Mouse (Mus musculus) MN1 (cell line): ENCODE data around the gene Coa4.

Experiments used
- DNase-seq: peaks from one replicate; pipeline ENCODE4 v3.0.0-alpha.2; 2016; ENCODE audit warnings: low spot score

Gene Coa4

DNA sequence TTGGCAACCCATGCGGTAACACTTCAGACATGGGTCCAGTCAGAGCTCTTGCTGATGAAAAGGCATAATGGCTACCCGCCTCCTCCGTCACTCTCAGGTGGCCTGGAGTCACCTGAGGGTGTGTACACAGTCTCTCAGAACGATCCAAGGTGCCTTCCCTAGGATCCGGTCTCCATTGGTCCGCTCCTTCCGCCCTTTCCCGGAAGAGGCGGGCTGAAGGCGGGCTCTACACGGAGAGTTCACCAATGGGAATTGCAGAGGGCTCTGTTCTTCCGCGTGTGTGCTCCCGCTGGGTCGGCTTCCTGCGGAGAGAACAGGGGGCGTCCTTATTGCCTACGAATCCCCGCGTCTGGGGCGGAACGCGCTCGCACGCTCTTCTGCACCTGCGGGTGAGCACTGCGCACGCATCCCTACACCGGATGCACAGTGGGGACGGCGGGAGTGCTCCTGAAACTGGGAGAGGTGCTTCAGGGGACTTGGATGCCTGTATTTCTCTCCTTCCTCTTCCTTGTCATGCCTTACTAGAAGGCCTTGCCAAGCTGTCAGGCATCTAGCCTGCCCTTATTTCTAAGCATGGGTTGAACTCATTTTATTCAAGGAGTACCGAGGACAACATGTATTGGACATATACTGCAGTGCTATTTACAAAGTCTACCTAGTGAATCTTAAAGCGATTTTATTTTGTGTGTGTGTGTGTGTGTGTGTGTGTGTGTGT, at the start of gene Coa4:
Gene Coa4 (plus strand): TSS at position 268 of the 715 bp plus-strand sequence.
- peak; percentile 94 for DNase-seq

DNA sequence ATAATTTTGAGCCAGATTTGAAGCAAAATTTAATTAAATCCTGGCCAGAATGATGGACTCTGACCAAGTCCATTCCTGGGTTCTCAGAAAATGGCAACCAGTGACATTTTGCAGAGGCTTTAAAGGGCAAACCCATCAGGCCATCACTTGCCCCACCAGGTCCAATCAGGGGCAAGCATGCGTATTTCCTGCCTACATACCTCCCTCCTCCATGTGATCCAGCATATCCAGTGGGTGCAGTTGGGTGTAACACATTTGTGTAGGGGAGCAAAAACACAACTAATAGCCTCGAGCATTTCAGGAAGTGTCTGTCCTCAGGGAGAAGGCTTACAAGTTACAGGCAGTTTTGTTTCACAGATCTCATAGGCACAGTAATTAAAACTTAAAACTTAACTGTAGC, 49.6 kb upstream of the Coa4 start:
- peak; percentile 33 for DNase-seq

DNA sequence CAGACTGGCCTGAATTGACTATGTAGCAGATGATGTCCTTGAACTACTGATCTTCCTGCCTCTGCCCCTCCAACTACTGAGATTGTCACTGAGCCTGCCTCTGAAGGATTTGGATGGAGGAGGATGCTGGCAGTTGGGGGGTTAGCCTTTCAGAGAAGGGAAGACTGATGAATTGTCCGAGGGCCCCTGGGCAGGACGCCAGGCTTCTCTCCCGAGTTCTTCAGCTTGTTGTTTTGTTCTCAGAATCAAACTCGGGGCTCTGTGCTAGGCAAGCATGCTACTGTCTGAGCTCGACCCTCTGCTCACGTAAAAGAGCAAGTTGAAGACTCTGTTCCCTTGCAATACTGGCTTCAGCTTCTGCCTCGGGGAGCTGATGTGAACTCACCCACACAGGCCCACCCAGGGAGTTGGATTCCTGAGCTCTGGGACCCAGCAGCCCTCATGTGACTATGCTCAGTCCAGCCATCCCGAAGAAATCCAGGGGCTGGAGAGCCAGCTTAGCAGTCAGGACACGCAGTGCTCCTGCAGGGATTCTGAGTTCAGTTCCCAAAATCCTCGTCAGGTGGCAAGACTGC, 48.3 kb upstream of the Coa4 start:
- no peak for DNase-seq

DNA sequence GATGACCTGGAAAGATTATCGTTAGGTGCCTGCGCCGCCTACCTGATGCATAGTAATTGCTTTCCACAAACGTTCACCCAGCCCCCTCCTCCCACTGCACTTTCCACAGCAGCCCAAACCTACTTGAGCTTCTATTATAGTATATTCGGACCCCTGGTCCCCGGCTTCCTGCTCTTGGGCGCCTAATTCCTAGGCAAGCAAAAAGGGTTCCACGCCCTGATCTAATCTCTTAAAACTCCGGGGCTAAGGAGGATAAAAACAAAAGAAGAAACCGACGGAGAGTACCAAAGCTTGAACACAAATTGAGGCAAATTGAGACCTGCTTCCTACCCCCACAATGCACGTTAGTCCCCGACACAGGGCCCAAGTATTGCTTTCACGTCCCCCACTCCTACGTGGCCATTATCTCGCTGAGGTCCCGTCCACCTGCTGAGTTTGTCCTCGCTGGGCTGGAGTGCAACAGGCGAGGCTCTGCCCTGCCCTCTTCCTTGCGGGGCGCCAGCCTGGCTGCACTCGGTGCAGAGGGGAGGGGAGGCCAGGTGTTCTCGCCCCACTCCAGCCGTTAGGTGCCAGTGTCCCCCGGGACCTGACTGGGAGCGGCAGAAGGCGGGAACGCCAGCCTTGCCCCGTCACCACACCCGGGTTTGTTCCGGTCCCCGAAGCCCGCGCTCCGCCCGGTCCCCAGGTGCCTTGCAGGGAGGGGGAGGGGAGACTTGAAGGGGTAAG, 44.3 kb upstream of the Coa4 start:
- no peak for DNase-seq

DNA sequence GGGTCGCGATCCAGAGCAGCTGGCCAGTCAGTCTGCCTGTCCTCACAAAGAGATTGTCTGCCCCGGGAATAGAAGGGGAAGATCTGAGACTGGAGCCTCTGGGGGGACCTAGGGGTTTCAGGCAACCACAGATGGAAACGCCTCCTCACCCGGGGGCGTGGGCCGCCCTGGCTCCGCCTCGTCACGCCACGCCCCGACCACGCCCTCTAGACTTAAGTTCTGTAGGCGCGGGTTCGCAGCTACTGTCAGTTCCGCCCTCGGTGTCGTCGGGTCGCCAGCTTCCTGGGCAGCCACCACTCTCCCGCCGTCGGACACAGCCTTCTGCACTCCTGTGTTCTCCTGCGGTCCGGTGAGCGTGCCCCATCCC, 43.8 kb upstream of the Coa4 start, which contains the start of gene Ucp2:
Gene Ucp2 (plus strand): TSS at position 221 of the 367 bp plus-strand sequence.
- peak; percentile 92 for DNase-seq

DNA sequence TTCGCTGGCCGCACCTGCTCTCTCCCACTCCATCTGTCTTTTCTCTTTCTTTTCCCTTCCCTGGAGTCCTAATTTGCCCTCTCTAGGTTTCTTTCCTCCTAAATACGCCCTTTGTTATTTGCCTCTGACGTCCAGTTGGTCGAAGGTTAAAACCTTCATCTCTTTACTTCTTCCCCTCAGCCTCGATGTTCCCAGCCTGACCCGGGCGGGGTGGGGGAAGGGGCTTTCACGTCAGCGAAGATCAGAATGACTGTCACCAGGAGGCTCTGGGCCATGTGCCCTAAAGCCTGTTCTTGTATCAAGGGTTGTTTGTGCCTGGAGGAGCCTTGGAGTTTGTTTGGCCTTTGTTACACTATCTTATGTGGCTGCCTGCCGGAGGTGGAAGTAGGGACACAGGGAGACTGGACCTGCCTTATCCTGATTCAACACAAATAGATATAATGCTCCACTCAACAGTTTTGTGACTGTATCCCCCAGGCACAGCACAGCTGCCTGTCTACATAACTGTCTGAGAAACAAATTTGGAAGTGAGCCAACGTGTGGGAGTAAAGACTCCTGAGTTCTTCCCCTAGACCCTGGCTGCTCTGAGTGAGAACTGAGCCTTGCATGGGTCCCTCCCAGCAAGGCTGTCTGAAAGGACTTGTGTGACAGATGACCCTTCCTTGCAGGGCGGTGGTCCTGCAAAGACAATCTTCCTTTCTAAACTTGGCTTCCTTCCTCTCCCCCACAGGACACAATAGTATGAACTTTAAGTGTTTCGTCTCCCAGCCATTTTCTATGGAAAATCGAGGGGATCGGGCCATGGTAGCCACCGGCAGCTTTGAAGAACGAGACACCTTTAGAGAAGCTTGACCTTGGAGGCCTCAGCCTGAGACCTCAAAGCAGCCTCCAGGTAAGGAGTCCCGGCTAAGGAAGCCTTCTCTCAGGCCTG, 43.1 kb upstream of the Coa4 start:
- peak; percentile 89 for DNase-seq

DNA sequence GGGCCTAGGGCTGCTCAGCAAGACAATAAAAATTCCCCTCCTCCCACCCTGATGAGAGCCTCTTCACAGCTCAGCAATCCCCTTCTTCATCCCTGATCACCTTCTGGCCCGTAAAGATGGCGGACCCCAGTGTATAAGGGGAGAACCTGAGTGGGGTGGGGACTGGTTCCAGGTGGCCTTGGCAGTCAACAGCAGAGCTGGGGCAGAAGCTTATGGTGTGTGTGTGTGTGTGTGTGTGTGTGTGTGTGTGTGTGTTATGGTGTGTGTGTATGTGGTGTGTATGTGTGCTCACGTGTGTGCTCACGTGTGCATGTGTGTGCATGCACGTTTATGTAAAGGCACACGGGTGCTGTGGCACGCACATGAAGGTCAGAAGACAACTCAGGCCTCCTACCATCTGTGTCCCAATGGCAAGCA, 42.4 kb upstream of the Coa4 start:
- DNase-seq = peak; percentile 50

DNA sequence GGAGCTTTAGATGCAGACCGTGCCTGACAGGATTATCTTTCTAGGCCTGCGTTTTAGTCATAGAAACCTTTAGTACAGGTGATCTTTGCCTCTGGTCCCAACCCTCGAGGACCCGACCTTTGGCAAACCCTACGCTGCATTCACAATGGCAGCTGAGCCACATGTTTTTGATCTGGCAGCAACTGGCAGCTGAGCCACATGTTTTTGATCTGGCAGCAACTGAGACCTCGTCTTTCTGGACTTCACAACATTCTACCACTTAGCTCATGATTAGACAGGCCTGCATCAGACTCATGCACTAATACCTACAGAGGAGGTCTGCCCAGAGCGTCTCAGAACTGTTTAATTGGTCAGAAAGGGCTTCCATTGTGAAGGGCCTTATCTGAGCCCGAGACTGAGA, 41.8 kb upstream of the Coa4 start:
- DNase-seq = no peak

DNA sequence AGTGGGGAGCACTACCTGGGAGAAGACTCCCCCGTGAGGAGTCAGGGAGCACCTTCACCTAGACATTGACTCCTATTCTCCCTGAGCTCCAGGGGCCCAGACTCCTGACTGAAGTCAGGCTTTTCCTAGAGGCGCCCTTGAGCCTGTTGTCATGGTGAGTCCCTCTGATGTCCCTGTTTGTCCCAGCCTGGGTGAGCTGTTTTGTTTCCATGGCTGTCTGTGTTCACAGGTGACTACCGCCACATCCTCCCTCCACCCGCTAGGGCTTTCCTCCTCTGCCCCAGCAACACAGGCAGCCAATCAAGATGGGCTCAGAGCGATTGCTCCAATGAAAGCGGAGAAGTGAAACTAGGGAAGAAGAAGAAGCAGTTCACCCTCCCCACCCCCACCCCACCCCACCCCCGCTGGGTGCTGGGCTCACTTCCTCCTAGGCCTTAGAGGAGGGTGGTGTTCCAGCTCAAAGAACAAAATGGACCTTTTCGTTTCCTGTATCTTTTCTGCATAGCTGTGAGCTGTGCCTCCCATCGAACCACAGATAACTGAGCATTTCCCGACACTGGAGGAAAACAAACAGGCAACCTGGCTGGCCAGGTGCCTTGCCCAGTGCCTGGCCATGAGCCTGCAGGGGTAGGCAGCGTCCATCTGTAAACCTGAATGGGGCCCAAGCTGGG, 41.2 kb upstream of the Coa4 start:
- peak; percentile 92 for DNase-seq

DNA sequence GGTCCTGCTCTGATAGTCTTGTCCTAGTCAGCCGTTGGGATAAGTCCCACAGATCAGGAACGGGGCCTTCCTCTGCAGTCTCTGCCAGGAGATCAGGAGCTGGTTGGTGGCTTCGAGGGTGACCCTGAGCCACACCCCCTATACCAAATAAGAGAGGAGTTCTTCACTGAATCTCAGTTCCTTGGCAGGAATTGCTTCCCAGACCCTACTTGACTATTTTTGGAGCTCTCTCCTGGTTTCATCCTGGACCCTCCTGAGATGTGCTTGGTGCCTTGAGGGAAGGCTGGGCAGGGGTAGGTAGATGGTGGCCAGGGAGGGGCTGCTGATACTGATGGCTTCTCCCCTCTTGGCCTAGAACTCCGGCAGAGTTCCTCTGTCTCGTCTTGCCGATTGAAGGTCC, 40.5 kb upstream of the Coa4 start:
- no peak for DNase-seq

DNA sequence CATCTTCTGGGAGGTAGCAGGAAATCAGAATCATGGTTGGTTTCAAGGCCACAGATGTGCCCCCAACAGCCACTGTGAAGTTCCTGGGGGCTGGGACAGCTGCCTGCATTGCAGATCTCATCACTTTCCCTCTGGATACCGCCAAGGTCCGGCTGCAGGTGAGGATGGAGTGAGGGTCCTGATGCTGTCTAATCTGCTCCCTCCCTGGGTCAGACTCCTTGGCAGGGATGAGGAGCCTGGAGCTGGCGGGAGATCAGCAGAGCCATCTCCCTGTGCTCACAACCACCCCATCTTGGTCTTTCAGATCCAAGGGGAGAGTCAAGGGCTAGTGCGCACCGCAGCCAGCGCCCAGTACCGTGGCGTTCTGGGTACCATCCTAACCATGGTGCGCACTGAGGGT, 40.1 kb upstream of the Coa4 start:
- no peak for DNase-seq

DNA sequence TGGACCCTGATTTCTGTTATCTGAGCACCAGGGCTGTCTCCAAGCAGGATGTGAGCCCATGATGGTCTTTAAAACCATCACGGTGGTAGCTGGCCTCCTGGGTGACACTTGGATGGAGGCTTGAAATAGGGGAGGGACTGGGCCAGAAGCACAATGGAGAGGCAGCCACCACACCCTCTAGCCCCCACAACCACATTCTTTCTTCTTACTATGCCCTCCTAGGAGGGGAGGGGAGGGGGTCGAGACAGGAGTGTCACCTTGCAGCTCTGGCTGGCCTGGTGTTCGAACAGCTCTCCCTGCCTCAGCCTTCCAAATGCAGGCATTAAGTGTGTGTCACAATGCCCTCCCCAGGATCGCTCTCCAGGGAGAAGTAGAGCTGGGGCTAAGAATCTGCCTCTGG, 39.5 kb upstream of the Coa4 start:
- no peak for DNase-seq

DNA sequence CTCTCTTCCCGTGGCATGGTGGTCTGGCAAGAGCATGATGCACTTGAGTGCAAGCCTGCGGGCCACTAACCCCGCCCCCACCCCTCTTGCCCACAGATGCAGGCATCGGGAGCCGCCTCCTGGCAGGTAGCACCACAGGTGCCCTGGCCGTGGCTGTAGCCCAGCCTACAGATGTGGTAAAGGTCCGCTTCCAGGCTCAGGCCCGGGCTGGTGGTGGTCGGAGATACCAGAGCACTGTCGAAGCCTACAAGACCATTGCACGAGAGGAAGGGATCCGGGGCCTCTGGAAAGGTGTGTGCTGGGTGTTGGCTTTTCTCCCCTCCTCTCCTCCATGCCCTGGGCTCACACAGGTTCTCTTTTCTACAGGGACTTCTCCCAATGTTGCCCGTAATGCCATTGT, 38.9 kb upstream of the Coa4 start:
- DNase-seq = no peak

DNA sequence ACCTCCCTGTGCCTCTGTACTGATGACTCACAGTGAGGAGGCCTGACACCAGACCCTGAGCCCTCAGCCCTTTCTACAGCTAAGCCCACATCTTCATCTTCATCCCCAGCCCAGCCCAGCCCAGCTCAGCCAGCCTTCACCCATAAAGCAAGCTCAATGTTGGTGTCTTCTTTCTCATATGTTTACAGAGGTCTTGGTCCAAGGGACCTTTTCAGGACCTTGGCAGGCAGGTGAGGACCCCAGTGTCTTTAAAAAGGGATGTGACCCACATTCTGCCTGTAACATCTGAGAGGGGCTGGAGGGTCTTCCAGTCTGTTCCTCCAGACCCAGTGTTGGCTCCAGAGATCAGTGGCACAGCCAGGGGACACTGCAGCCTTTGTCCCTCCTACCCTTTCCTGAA, 37.4 kb upstream of the Coa4 start:
- DNase-seq = no peak

DNA sequence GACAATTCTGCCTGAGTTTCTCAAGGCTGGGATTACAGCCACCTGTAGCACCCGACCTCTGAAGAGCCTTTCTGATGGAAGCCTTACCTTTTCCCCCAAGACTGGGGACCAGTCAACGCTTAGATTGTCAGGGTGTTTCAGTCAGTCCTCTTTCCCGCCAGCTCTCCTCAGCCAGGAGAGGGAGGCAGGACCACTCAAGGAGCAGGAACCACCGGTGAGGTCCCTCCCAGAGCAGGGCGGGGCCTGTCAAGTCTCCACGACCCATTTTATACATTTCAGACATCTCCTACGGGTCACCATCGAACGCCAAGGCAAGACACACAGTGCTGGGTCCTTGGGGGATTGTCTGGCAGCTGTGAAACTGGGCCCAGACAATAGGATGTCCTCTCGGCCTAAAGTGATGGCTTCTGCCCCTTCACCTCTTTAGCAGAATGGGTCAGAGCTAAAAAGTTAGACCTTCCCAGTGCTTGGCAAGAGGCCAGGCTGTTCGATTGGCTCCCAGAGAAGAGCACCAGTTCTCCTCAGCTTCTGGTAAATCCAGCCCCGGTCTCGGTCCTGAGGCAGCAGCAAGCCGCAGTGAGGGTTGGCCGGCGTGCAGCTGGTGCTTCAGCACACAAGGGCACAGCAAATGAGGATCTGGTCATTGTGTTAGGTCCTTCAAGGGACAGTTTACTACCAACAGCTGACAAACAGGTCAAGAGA, 36.4 kb upstream of the Coa4 start:
- peak; percentile 58 for DNase-seq

DNA sequence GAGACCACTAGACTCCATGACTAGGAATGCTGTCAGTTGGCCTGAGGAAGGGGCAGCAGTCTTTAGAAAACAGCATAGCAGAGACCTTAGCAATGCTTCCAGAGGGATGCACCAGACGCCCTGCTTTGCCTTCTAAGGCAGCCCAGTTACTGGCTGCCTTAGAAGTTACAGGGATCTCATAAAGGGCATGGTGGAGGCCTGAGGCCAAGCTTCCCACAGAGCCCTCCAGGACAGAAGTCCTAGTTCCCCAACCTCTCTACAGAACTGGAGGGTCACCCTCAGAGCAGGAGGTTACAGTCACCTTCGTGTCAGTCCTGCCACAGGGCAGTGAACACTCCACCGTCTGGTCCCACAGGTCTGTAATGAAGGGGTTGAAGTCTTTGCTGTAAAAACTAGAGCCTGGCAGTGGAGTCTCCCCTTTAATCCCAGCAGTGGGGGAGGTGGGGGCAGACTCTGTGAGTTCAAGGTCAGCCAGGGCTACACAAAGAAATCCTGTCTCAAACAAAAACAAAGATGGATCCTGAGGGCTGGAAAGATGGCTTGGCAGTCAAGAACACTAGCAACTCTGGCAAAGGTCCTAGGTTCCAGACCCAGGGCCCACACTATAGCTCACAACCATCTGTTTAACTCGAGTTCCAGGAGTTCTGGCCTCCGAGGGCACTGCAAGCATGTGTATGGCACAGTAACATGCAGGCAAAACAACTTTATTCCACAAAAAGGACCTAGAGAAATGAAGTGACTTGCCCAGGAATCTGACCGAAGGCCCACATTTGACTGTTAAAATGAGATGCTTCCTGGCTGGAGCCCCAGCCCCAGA, 35.6 kb upstream of the Coa4 start:
- DNase-seq = no peak

DNA sequence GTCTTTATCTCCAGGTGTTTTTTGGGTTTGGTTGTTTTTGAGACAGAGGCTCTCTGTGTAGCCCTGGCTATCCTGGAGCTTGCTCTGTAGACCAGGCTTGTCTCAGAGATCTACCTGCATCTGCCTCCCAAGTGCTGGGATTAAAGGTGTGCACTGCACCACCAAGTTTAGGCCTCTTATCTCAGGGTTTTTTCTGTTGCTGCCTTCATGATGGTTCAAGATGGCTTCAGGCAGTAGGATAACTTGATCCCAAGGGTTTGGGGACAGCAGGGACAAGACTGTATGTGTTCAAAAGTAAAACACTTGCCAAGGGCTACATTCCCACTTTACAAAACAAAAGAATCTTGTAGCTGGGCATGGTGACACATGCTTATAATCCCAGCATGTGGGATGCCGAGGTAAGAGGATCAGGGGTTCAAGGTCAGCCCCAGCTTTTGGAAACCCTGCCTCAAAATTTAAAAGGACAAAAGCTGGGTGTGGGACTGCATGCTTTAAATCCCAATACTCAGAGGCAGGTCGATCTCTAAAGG, 35.0 kb upstream of the Coa4 start:
- DNase-seq = no peak

DNA sequence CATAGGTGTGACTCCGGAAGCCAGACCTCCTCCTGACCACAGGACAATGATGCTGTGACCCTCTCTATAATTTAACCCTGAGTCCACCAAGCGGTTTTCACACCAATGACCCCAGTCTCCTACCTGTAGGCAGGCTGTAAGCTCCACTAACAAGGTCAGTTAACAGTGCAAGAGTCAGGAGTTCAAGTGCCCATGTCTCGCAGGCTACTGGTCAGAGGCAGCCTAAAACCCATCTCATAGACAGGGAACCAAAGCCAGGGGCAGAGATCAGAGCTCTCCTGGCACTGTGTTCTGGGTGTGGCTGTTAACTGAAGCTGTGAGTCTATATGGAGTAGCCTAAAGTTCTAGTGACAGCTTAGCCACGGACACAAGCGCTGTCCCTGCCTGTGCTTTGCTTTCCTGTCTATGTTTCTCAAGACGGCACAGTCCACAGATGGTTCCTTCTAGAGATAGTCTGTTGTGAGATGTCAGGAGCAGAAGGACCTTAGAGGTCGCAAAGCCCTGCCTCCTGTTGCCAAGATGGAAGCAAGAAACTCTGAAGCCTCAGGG, 34.4 kb upstream of the Coa4 start:
- no peak for DNase-seq

DNA sequence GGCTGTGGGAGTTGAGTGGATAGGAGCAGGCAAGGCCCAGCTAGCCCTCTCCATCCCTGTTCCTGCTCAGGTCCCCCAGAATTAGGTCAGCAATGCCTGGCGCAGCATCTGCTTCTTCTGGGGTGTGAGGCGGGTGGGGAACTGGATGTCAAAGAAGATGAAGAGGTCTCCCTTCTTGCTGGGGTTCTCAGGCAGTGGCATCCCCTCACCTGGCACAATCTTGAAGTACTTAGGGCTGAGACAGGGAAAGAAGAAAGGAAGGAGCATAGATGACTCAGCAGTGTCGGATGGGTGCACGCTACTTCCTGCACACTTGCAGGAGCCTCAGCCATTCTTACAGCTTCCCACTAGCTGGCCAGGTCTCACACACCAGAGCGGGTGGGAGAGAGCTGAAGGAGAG, 33.8 kb upstream of the Coa4 start:
- DNase-seq = no peak
